Mouse (Mus musculus) cerebellum, adult 9-10 months (tissue): ENCODE results near the gene Olfr1386.
"Not testable (repeated sequence)": the region's sequence is repeated elsewhere in the genome, so short reads cannot be mapped to it uniquely, and the experiment has no call there.

Source experiments
- DNase-seq: peaks from one replicate; pipeline ENCODE4 v3.0.0; 2022

Olfr1386 gene

DNA sequence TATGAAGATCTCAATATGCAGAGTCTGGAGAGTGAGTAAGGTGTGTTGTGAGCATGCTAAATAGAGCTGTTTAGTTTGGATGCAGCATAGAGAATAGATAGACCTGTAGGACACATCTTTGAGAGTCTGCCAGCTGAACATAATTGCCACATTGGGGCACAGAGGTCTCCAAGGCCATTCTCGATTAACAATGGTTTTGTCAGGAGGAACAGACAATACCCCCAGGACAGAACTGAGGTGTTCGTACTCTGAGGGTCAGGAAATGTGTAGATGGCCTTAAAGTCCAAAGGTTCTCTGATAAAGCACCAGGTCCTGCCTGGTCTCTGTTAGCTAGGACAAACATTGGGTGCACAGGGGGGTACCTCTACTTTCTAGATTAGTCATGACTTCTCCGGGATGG is at the start of gene Olfr1386:
Gene Olfr1386, plus strand, starts transcription at position 301 of the 400 bp plus-strand sequence.
- DNase-seq: not testable (repeated sequence)

GRCm38 (mm10) chr11:49422767-49423166 is 42.1 kb upstream of the Olfr1386 start, which contains the start of gene Olfr1389:
Olfr1389 (plus strand) TSS chr11:49423067.
- no peak for DNase-seq

DNA sequence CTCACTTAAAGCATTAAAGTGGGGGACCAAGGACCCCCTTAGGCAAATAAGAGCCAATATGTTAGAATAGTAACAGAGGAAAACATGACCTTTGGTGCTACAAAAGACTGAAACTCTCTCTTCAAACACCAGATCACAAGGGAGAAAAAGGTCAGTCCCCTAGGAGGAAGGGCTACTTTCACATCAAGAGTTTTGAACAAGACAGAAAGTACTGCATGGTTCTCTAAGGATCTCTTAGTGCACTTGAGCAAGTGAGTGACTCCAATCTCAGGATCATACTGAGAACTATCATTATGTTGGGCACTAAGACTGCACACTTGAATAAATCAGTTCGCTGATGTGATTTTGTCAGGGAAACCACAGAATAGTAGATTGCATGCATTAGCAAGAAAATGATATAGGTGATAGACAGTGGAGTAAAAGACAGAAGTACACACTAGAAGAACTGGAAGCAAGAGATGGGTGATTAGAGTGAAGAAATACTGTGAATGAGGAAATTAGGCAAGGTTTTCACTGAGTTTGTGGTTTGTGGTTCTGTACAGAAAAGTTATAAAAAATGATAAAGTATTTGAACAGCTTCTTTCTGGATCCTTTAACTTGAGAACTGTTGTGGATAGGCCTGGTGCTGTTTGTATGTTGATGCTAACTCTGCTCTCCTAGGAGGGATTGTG is 39.5 kb upstream of the Olfr1386 start:
- DNase-seq: no peak

DNA sequence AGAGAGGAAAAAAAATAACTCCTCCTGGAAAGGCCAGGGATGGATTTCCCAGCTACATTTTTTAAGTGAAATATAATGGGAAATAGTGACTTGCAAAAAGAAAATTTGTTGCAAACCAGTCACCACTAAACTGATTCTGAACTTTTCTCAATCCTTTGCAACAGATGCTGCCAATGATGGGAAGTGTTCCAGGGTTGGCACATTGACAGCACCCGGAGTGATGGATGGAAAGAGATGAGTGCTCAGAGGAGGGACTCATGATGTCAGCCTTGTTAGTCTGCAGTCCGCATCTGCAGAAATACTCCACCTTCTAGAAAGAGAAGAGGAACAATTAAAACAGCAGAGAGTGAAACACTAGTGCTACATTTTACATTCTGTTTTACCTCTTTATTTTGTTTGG is 35.2 kb upstream of the Olfr1386 start:
- no peak for DNase-seq

DNA sequence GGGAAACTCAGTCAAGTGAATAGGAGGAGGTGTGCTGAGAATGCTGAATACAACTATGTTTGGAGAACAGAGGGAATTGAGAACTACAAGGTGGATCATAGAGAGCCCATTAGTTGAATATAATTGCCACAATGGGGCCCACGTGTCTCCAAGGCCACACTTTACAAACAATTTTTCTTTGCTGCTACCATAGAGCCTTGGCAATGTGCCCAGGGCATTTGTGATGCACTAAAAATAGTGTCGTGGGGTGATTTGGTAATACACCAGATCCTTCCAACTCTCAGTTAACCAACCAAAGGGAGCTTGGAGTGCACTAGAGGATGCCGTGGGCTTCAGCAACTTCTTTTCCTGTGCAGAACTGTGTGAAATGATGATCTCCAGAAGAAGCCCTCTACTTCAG is 28.4 kb upstream of the Olfr1386 start, which contains the start of gene Olfr1388:
Gene Olfr1388, plus strand, starts transcription at position 214 of the 400 bp plus-strand sequence.
- no peak for DNase-seq

- DNase-seq: no peak
These were observed 9.8 kb upstream of the Olfr1386 start, which contains the start of gene Olfr1387 for GRCm38 (mm10) chr11:49455043-49455442. Olfr1387 (plus strand) TSS chr11:49455343.

- no peak for DNase-seq
These were observed 21.1 kb downstream of the Olfr1386 start for GRCm38 (mm10) chr11:49485973-49486372.

- DNase-seq: not testable (repeated sequence)
These were observed 23.9 kb downstream of the Olfr1386 start, which contains the start of gene Olfr1385 for GRCm38 (mm10) chr11:49488770-49489169. Olfr1385 (plus strand) TSS chr11:49489070.

GRCm38 (mm10) chr11:49518086-49518485 is 53.2 kb downstream of the Olfr1386 start:
- DNase-seq: no peak

- DNase-seq: no peak
These were observed 54.5 kb downstream of the Olfr1386 start, which contains the start of gene Olfr1383 for GRCm38 (mm10) chr11:49519348-49519747. Olfr1383 (plus strand) TSS chr11:49519648.
